Mouse (Mus musculus) MEL (cell line): ENCODE data around the gene Fbxo3.
"Not testable (repeated sequence)": the region's sequence is repeated elsewhere in the genome, so short reads cannot be mapped to it uniquely, and the experiment has no call there.

Experiments used
- CHD1 ChIP-seq: IDR thresholded peaks from 2 replicates; pipeline ENCODE4 v1.6.1; 2012; ENCODE audit warnings: low read depth, mild to moderate bottlenecking, inconsistent platforms, low read length, improper control_type of control experiment
- CHD2 ChIP-seq: IDR thresholded peaks from 2 replicates; pipeline ENCODE4 v1.6.1; 2011; ENCODE audit warnings: low read length, improper control_type of control experiment
- CTCF ChIP-seq, 3 experiments: IDR thresholded peaks in 2 of 3; conservative IDR thresholded peaks in 1 of 3; 2 replicates each; pipeline ENCODE4 v1.5.1; 2011 to 2012; ENCODE audit warnings: low read length in 3 of 3, low read depth in 2 of 3, mild to moderate bottlenecking in 2 of 3, improper control_type of control experiment in 1 of 3, inconsistent platforms in 1 of 3, mixed read lengths in 1 of 3, moderate library complexity in 1 of 3; ENCODE audit not compliant: control insufficient read depth in 1 of 3, insufficient read depth in 1 of 3, poor library complexity in 1 of 3, severe bottlenecking in 1 of 3
- JUND ChIP-seq: IDR thresholded peaks from 2 replicates; pipeline ENCODE4 v1.6.1; 2011; ENCODE audit warnings: low read depth, mild to moderate bottlenecking, improper control_type of control experiment, low read length
- KAT2A ChIP-seq: conservative IDR thresholded peaks from 2 replicates; pipeline ENCODE4 v1.6.1; 2012; ENCODE audit warnings: low read depth, low read length, improper control_type of control experiment, inconsistent platforms
- MAX ChIP-seq: IDR thresholded peaks from 2 replicates; pipeline ENCODE4 v1.6.1; 2011; ENCODE audit warnings: low read length, improper control_type of control experiment
- POLR2A ChIP-seq, 2 experiments: IDR thresholded peaks; 2 replicates each; pipeline ENCODE4 v1.6.1; 2011 to 2012; ENCODE audit warnings: low read length in 2 of 2, mild to moderate bottlenecking in 2 of 2, control low read depth in 1 of 2, improper control_type of control experiment in 1 of 2, low read depth in 1 of 2, moderate library complexity in 1 of 2; ENCODE audit not compliant: control insufficient read depth in 1 of 2, insufficient read depth in 1 of 2, poor library complexity in 1 of 2
- ZC3H11A ChIP-seq: IDR thresholded peaks from 2 replicates; pipeline ENCODE4 v1.6.1; 2012; ENCODE audit warnings: low read depth, mild to moderate bottlenecking, inconsistent platforms, low read length, improper control_type of control experiment
- ZMIZ1 ChIP-seq: IDR thresholded peaks from 2 replicates; pipeline ENCODE4 v1.6.1; 2012; ENCODE audit warnings: low read depth, mild to moderate bottlenecking, inconsistent platforms, low read length, improper control_type of control experiment, moderate library complexity

DNA sequence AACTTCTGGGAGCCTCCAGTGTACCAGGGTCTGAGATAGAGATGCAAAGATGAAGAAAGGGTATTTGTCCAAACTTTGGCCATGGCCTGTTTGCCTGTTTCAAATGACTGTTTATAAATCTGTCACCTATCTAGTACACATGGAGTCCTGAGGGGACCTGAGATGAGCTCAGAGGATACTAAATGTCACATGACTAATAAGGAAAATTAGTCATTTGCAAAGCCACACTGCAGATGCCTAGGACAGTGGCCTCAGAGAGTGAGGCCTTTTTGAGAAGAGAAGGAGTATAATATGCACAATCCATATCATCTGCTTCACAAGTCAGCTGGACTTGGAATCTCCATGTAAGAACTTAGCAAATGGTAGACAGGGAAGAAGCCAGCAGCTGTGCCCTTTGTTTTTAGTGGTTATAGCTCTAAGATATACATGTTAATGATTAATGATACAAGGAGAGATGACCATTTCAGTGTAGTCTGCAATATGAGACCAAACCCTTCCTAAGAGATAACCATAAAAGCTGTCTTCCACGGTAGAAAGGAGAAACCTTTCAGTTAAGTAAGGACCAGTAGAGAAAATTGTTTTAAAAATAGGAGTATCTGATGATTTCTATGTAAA, 54.0 kb downstream of the Fbxo3 start:
- not testable (repeated sequence) for TF ChIP-seq ZMIZ1; JUND; CHD2; POLR2A (IDR thresholded peaks at IDR 0.05; ENCODE audit: control insufficient read depth in 1 of 2, insufficient read depth in 1 of 2, low read depth in 1 of 2, low read length in 2 of 2, poor library complexity in 1 of 2); MAX; CHD1; KAT2A; CTCF (IDR thresholded peaks at IDR 0.05 in 2 of 3, conservative IDR thresholded peaks at IDR 0.05 in 1 of 3; ENCODE audit: control insufficient read depth in 1 of 3, insufficient read depth in 1 of 3, low read depth in 2 of 3, low read length in 3 of 3, poor library complexity in 1 of 3, severe bottlenecking in 1 of 3); ZC3H11A
